Mouse (Mus musculus): Measurements from ENCODE around the gene Mrpl18.
"Not testable (repeated sequence)": the region's sequence is repeated elsewhere in the genome, so short reads cannot be mapped to it uniquely, and the experiment has no call there.

Gene Mrpl18

GRCm38 (mm10) chr17:12915881-12916583, at the start of gene Mrpl18:
Gene Mrpl18 (minus strand): TSS chr17:12916345.
- peak; percentile 99 for DNase-seq (ENCODE audit: low read depth)

- no peak for DNase-seq (ENCODE audit: low read depth)
Measured at GRCm38 (mm10) chr17:12963476-12963875, 47.3 kb upstream of the Mrpl18 start.

- DNase-seq (ENCODE audit: low read depth) = peak; percentile 98
Measured at GRCm38 (mm10) chr17:12960331-12960873, 44.3 kb upstream of the Mrpl18 start, which contains the start of gene Acat2. Gene Acat2 (minus strand): TSS chr17:12960747.

- DNase-seq (ENCODE audit: low read depth) = not testable (repeated sequence)
Measured at GRCm38 (mm10) chr17:12959377-12959776, 43.2 kb upstream of the Mrpl18 start.

GRCm38 (mm10) chr17:12956664-12957063, 40.5 kb upstream of the Mrpl18 start:
- DNase-seq (ENCODE audit: low read depth) = no peak

- no peak for DNase-seq (ENCODE audit: low read depth)
Measured at GRCm38 (mm10) chr17:12949669-12950068, 33.5 kb upstream of the Mrpl18 start.

- DNase-seq (ENCODE audit: low read depth) = no peak
Measured at GRCm38 (mm10) chr17:12942459-12943162, 26.5 kb upstream of the Mrpl18 start.

- no peak for DNase-seq (ENCODE audit: low read depth)
Measured at GRCm38 (mm10) chr17:12941543-12942260, 25.6 kb upstream of the Mrpl18 start.

GRCm38 (mm10) chr17:12940151-12940805, 24.1 kb upstream of the Mrpl18 start, which contains the start of gene Acat3:
Gene Acat3 (minus strand): TSS chr17:12940600.
- DNase-seq (ENCODE audit: low read depth) = no peak

GRCm38 (mm10) chr17:12939377-12940148, 23.4 kb upstream of the Mrpl18 start:
- DNase-seq (ENCODE audit: low read depth) = not testable (repeated sequence)

- no peak for DNase-seq (ENCODE audit: low read depth)
Measured at GRCm38 (mm10) chr17:12938077-12938476, 21.9 kb upstream of the Mrpl18 start.

- DNase-seq (ENCODE audit: low read depth) = no peak
Measured at GRCm38 (mm10) chr17:12937412-12937970, 21.3 kb upstream of the Mrpl18 start.

GRCm38 (mm10) chr17:12935719-12936118, 19.6 kb upstream of the Mrpl18 start:
- no peak for DNase-seq (ENCODE audit: low read depth)

- not testable (repeated sequence) for DNase-seq (ENCODE audit: low read depth)
Measured at GRCm38 (mm10) chr17:12931576-12931975, 15.4 kb upstream of the Mrpl18 start.

- DNase-seq (ENCODE audit: low read depth) = no peak
Measured at GRCm38 (mm10) chr17:12925703-12926180, 9.6 kb upstream of the Mrpl18 start.

GRCm38 (mm10) chr17:12925001-12925400, 8.9 kb upstream of the Mrpl18 start:
- no peak for DNase-seq (ENCODE audit: low read depth)

- DNase-seq (ENCODE audit: low read depth) = no peak
Measured at GRCm38 (mm10) chr17:12921073-12921472, 4.9 kb upstream of the Mrpl18 start.

- peak; percentile 76 for DNase-seq (ENCODE audit: low read depth)
Measured at GRCm38 (mm10) chr17:12916588-12917380, 639 bp upstream of the Mrpl18 start.

- no peak for DNase-seq (ENCODE audit: low read depth)
Measured at GRCm38 (mm10) chr17:12915488-12915880, 661 bp downstream of the Mrpl18 start, which contains the start of gene Tcp1. Gene Tcp1 (plus strand): TSS chr17:12915701.

GRCm38 (mm10) chr17:12910391-12910790, 5.8 kb downstream of the Mrpl18 start:
- no peak for DNase-seq (ENCODE audit: low read depth)

Measured in naive thymus-derived CD4-positive, alpha-beta T cell, adult 2 months (primary cell).